Mouse (Mus musculus) cortical plate, adult 2 months (tissue): ENCODE measurements around the gene Sec24b.

Experiments
- CTCF ChIP-seq: fragments of 200-500 bp; IDR thresholded peaks from 2 replicates; pipeline ENCODE4 v1.5.1; 2011; ENCODE audit warnings: mild to moderate bottlenecking, control low read depth, low read length; ENCODE audit not compliant: insufficient read depth; ENCODE audit errors: extremely low read depth
- POLR2A ChIP-seq: fragments of 200-500 bp; IDR thresholded peaks from 2 replicates; pipeline ENCODE4 v1.6.1; 2011; ENCODE audit warnings: mild to moderate bottlenecking, low read length, control low read depth; ENCODE audit not compliant: insufficient read depth; ENCODE audit errors: extremely low read depth

DNA sequence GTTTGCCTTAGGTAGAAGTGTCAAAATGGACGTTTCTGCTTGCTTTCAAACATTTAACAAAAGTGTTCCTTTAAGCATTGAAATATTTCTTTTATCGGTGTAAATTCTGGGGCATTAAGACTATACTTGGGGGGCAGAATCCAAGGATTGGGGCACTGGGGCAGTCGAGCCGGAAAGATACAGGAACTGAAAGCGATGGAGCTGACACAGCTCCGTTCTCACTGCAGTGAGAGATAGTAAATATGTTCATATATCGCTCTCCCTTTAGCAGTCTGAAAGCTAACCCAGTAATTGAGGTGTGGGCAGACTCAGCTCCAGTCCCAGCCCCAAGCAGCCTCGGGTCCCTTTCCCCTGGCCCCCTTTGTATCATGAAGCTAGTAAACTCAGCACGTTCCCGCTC lies 92.3 kb downstream of the Sec24b start:
- no peak for TF ChIP-seq CTCF
- TF ChIP-seq POLR2A = no peak
